Mouse (Mus musculus) E14TG2a.4 (cell line): ENCODE data around the gene Sox5.

Experiments used
- H3K27me3 ChIP-seq: 2 replicates; pipeline ENCODE4 v1.6.1; 2014; ENCODE audit warnings: low read length, control low read depth; ENCODE audit not compliant: insufficient read depth
- H3K36me3 ChIP-seq: 2 replicates; pipeline ENCODE4 v1.6.1; 2014; ENCODE audit warnings: low read length, control low read depth; ENCODE audit not compliant: insufficient read depth
- H3K4me1 ChIP-seq: replicated peaks from 2 replicates; pipeline ENCODE4 v1.6.1; 2014; ENCODE audit warnings: low read depth, low read length, control low read depth
- H3K4me3 ChIP-seq: replicated peaks from 2 replicates; pipeline ENCODE4 v1.5.1; 2014; ENCODE audit warnings: mild to moderate bottlenecking, low read length
- H3K9me3 ChIP-seq: 2 replicates; pipeline ENCODE4 v1.6.1; 2014; ENCODE audit warnings: low read length, control low read depth
- CTCF ChIP-seq: conservative IDR thresholded peaks from 2 replicates; pipeline ENCODE4 v1.5.1; 2014; ENCODE audit warnings: low read length
- NANOG ChIP-seq: IDR thresholded peaks from 2 replicates; pipeline ENCODE4 v1.6.1; 2014; ENCODE audit warnings: borderline replicate concordance, low read length, mixed read lengths
- POU5F1 ChIP-seq: IDR thresholded peaks from 2 replicates; pipeline ENCODE4 v1.6.1; 2014; ENCODE audit warnings: low read length, borderline replicate concordance

The Sox5 gene

DNA sequence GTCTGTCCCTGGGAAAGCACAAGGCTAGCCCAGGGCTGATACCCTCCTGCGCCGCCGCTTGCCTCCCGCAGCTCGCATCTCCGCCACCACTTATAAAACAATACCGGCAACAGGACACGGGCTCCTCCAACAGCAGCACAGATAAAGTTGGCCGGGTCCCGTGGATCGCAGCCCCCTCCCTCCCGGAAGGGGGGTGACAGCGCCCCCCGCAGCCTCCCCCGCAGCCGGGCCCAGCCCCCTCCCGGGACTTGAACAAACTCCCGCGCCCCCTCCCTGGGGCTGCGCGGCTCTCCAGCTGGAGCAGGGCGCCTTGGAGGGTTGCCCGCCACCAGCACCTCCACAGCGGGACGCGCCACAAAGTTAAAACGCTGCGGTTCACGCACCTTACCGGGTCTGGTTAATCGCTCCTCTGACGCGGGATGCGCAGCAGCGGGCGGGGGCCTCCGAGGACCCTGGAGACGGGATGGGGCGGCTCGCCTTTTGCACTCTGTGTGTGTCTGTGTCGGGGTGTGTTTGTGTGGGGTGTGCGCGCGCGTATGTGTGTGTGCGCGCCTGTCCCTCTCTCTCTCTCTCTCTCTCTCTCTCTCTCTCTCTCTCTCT lies at the start of gene Sox5:
Gene Sox5, minus strand, starts transcription at position 547 of the 600 bp plus-strand sequence.
- TF ChIP-seq CTCF (no peak), NANOG (peak; percentile 26; the same call in 1 of the 2 replicates), POU5F1 (no peak)
- H3K27me3 ChIP-seq = peaks cover 65% of the 10 kb centered on the region
- H3K4me3 ChIP-seq = peak within 1 kb of the TSS; percentile 78
- no peaks in the 10 kb centered on the region for H3K36me3 ChIP-seq
- H3K4me1 ChIP-seq = peaks cover 22% of the 10 kb centered on the region
- H3K9me3 ChIP-seq = no peaks in the 10 kb centered on the region

DNA sequence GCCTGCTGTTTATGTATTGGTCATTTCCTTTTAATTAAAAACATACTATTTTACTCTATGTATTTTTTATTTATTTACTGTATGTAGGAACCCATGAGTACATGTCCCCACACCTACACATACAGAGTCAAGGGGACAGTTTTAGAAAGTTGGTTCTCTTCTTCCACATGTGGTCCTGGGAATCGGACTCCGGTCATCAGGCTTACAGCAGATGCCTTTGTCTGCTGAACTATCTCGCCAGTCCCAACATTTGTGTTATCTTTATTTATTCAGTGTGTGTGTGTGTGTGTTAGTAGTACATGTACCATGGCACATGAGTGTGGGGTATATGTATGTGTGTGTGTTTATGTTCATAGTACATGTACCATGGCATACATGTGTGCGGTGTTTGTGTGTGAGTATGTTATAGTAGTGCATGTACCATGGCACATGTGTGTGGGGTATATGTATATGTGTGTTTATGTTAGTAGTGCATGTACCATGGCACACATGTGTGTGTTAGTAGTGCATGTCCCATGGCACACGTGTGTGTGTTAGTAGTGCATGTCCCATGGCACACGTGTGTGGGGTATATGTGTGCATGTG lies 43.3 kb upstream of the Sox5 start:
- H3K9me3 ChIP-seq = no peaks in the 10 kb centered on the region
- H3K4me1 ChIP-seq = 0 out of 2 replicates have a peak, but pooled peaks cover 5% of the 10 kb centered on the region
- H3K4me3 ChIP-seq = no peak overlapping the region
- H3K36me3 ChIP-seq = no peaks in the 10 kb centered on the region
- TF ChIP-seq NANOG (no peak), POU5F1 (no peak), CTCF (no peak)
- H3K27me3 ChIP-seq = no peaks in the 10 kb centered on the region

DNA sequence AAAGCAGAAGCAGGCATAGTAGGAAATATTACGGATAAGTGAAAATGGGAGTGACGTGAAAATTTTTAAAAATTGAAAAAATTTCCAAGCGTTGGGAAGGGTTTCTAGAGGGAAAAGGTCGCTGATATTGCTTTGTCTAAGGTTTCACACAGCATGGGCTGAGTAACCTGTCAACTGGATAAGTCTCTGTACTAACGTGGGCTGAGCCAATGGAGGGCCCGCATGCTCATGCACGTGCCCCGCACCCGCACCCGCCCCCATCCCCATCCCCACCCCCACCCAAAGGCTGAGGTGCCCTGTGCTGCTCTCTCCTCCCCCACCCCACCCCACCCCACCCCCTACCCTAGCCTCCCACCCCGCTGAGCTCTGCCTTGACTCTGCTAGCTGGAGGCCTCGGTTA lies 42.4 kb upstream of the Sox5 start:
- Histone ChIP-seq H3K9me3 (no peaks in the 10 kb centered on the region), H3K36me3 (no peaks in the 10 kb centered on the region), H3K4me1 (0 out of 2 replicates have a peak, but pooled peaks cover 5% of the 10 kb centered on the region), H3K4me3 (no peak overlapping the region), H3K27me3 (0 out of 2 replicates have a peak, but pooled peaks cover 2% of the 10 kb centered on the region)
- no peak for TF ChIP-seq NANOG

DNA sequence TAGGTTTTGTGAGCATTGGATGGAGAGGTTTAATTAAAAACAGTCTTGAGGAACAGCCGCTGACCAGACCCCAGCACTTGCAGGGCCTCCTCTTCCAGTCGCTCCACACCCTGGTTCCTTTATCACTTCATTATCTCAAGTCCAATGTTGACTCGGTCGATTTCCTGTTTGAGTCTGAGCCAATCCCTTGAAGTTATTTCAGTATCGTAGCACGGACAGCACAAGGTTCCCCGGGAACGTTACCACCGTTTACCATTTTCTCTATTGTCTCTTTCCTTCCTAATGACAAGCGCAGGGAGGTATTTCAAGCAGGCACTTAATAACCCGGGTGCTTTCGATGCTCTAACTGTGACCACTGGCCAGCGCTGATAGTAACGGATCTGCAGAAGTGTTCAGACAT lies 40.8 kb upstream of the Sox5 start:
- Histone ChIP-seq H3K36me3 (no peaks in the 10 kb centered on the region), H3K4me3 (no peak overlapping the region), H3K27me3 (0 out of 2 replicates have a peak, but pooled peaks cover 4% of the 10 kb centered on the region), H3K9me3 (no peaks in the 10 kb centered on the region), H3K4me1 (0 out of 2 replicates have a peak, but pooled peaks cover 5% of the 10 kb centered on the region)
- TF ChIP-seq POU5F1 = no peak
- no peak for TF ChIP-seq CTCF
- TF ChIP-seq NANOG = no peak

DNA sequence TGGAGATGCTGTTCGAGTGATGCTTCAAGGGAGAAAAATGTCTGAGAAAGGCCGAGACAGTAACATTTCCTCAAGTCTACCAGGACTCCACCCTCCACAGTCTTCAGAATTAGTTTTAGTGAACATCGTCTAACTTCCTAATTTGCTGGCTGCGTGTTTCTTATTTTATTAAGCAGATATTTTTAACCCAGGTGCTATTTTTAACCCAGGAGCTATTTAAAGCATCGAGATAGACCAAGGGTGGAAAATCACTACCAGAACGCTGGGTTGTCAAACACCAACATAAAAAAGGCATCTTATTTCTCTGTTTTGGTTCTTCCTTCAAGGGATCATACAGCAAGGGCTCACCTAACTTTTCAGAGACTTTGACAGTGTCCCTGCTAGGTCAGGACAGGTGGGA lies 39.2 kb upstream of the Sox5 start:
- Histone ChIP-seq H3K27me3 (0 out of 2 replicates have a peak, but pooled peaks cover 4% of the 10 kb centered on the region), H3K9me3 (no peaks in the 10 kb centered on the region), H3K4me3 (no peak overlapping the region), H3K36me3 (no peaks in the 10 kb centered on the region), H3K4me1 (0 out of 2 replicates have a peak, but pooled peaks cover 5% of the 10 kb centered on the region)
- TF ChIP-seq POU5F1 (no peak), CTCF (no peak), NANOG (no peak)

DNA sequence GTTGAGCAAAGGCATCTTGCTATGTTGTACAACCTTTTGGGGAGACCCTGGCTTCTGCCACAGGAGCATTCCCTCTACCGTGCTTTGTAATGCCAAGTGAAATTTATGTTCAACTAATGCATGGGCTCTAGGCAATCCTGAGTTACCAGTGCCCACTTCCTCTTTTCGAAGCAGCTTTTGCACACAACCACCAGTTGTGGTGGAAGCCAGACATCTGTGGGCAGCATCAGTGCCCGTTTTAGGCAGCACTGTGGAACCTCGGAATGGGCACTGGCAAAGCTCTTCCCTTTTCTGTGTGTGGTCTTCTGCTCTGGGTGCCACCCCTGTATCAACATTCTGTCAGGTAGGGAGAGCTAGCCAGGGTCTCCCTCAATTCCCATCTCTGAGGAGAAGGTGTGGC lies 36.2 kb upstream of the Sox5 start:
- H3K4me1 ChIP-seq = no peaks in the 10 kb centered on the region
- no peaks in the 10 kb centered on the region for H3K9me3 ChIP-seq
- no peaks in the 10 kb centered on the region for H3K36me3 ChIP-seq
- no peak for TF ChIP-seq POU5F1
- no peak for TF ChIP-seq NANOG
- TF ChIP-seq CTCF = no peak
- 0 out of 2 replicates have a peak, but pooled peaks cover 4% of the 10 kb centered on the region for H3K27me3 ChIP-seq
- no peak overlapping the region for H3K4me3 ChIP-seq

DNA sequence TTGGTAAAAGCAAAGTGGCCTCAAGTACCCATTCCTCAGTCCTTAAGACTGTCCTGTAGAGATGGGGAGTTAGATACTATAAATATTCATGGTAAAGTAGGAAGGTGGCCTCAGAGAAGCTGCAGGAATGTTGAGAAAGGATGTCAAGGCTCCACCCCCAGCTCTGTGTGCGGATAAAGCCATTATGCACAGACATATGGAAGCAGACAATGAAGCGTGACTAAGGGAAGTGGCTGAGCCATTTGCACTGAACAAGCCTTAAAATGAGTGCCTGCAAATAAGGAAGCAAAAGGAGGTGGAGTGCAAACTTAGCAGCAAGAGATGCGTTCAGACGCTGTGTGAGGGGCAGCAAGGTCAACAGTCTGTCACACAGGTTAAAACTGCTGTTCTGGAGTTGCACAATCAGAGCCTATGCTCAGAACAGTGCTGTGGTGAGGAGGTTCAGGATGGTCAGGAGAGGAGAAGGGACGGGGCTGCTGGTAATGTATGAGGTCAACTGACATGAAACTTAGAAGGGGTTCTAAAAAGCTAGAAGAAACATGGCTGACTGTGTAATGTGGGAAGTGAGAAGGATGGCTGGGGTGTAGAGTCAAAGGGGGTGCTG lies 35.7 kb upstream of the Sox5 start:
- Histone ChIP-seq H3K9me3 (no peaks in the 10 kb centered on the region), H3K36me3 (no peaks in the 10 kb centered on the region), H3K4me3 (no peak overlapping the region), H3K27me3 (0 out of 2 replicates have a peak, but pooled peaks cover 4% of the 10 kb centered on the region), H3K4me1 (no peaks in the 10 kb centered on the region)
- TF ChIP-seq CTCF (no peak), POU5F1 (no peak), NANOG (no peak)

DNA sequence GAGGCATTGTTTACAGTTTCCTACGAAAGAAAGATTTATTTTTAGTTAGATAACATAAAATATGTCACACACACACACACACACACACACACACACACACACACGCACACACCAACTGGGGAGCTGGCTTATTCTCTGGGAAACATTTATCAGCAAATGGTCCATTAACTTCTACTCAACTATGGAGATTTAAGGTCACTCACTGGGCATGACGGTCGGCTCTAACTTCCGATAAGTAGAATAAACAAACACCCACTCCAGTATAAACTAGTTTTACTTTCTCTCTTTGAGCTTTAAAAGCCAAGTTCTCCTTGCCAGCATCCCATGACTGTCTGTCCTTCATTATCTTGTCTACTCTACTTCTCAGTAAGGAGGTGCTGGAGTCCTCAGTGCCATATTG lies 33.8 kb upstream of the Sox5 start:
- Histone ChIP-seq H3K27me3 (0 out of 2 replicates have a peak, but pooled peaks cover 4% of the 10 kb centered on the region), H3K36me3 (no peaks in the 10 kb centered on the region), H3K9me3 (no peaks in the 10 kb centered on the region), H3K4me3 (no peak overlapping the region), H3K4me1 (no peaks in the 10 kb centered on the region)
- TF ChIP-seq NANOG = no peak
